Mouse (Mus musculus) erythroblast, embryonic 14.5 days (primary cell): Measurements from ENCODE around the gene Fscn2.

Experiments
- GATA1 ChIP-seq: IDR thresholded peaks from 2 replicates; pipeline ENCODE4 v1.6.1; 2012; ENCODE audit warnings: low read length, inconsistent platforms, mixed read lengths
- TAL1 ChIP-seq: IDR thresholded peaks from 3 replicates; pipeline ENCODE4 v1.6.1; 2012; ENCODE audit warnings: low read length, inconsistent platforms, mixed read lengths

DNA sequence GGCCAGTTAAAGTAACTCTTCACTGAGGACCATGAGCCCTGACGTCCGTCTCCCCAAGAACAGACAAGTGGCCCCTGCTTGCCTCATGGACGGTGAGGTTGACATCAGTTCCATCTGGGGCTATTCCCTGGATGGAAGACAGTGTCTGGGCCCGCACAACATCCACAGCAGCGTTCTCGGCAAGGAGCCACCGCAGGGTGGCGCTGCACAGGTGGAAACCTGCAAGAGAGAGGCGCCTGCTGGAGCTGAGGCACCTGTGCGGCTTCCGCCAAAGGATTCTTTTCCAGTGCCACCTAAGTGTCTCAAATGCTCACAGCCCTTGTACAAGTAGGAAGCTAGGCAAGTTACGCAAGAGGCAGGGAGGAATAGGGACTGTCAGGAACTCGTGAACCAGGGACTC lies 11.7 kb downstream of the Fscn2 start:
- TF ChIP-seq GATA1 (no peak), TAL1 (no peak)
